Mouse (Mus musculus) midbrain, postnatal 0 days (tissue): ENCODE measurements around the gene Grpel1. TPM values are rescaled to one million over a fixed set of nuclear protein-coding genes. Genes with fewer than 3 reads are reported as not detected.

Experiments used
- ATAC-seq: fragments of 200-750 bp; cut with Nextera tagmentation; 2 replicates; pipeline ENCODE4 v1.8.0; 2017; ENCODE audit warnings: moderate number of reproducible peaks, mild to moderate bottlenecking, moderate TSS enrichment, moderate library complexity; ENCODE audit not compliant: low FRiP score
- DNase-seq: peaks from one replicate; pipeline ENCODE4 v3.0.0-alpha.2; 2015; ENCODE audit warnings: low spot score
- H3K27ac ChIP-seq: fragments of 300-500 bp; sonication (generic); 2 replicates; pipeline ENCODE4 v1.5.1; 2014; ENCODE audit warnings: low read depth, mild to moderate bottlenecking, low read length, mixed read lengths
- H3K27me3 ChIP-seq: fragments of 300-500 bp; sonication (generic); 2 replicates; pipeline ENCODE4 v1.6.1; 2014; ENCODE audit warnings: low read length, control low read depth, mixed read lengths; ENCODE audit not compliant: insufficient read depth
- H3K36me3 ChIP-seq: fragments of 300-500 bp; sonication (generic); 2 replicates; pipeline ENCODE4 v1.6.1; 2014; ENCODE audit warnings: low read length, control low read depth, mixed read lengths; ENCODE audit not compliant: insufficient read depth
- H3K4me1 ChIP-seq: fragments of 300-500 bp; sonication (generic); 2 replicates; pipeline ENCODE4 v1.6.1; 2014; ENCODE audit warnings: mild to moderate bottlenecking, control low read depth, antibody characterized with exemption, low read length, mixed read lengths; ENCODE audit not compliant: insufficient read depth
- H3K4me2 ChIP-seq: fragments of 300-500 bp; sonication (generic); 2 replicates; pipeline ENCODE4 v1.6.1; 2014; ENCODE audit warnings: low read depth, mild to moderate bottlenecking, low read length, mixed read lengths; ENCODE audit not compliant: poor library complexity, severe bottlenecking
- H3K4me3 ChIP-seq: fragments of 300-500 bp; sonication (generic); 2 replicates; pipeline ENCODE4 v1.5.1; 2014; ENCODE audit warnings: low read depth, mild to moderate bottlenecking, low read length, moderate library complexity
- H3K9ac ChIP-seq: fragments of 300-500 bp; sonication (generic); replicated peaks from 2 replicates; pipeline ENCODE4 v1.6.1; 2014; ENCODE audit warnings: mild to moderate bottlenecking, low read length, moderate library complexity, mixed read lengths; ENCODE audit not compliant: poor library complexity, severe bottlenecking
- H3K9me3 ChIP-seq: fragments of 300-500 bp; sonication (generic); 2 replicates; pipeline ENCODE4 v1.6.1; 2016; ENCODE audit warnings: low read length, control low read depth
- CTCF ChIP-seq: IDR thresholded peaks from 2 replicates; pipeline ENCODE4 v1.5.1; 2016; ENCODE audit warnings: antibody characterized with exemption, mild to moderate bottlenecking
- WGBS: fragments of 180-500 bp; shearing (Covaris S2); extraction: QIAGEN DNeasy Blood & Tissue Kit; methylation state at CpG from one replicate; pipeline ENCODE4 v1.1.7; 2014; 5-methylcytosine and 5-hydroxymethylcytosine counted together
- polyA plus RNA-seq: library from polyadenylated mRNA; unstranded; fragments of >200 nt; fragmentation: Nextera tagmentation; extraction: Ambion mirVana; gene quantifications from 2 replicates; pipeline ENCODE4 v1.2.1, GENCODE M21; 2015
- total RNA-seq: library from RNA; depleted of rRNA; stranded (reverse); fragments of >200 nt; gene quantifications from 2 replicates; pipeline ENCODE4 v1.2.3, GENCODE M21; 2014

The Grpel1 gene
- total and polyA plus RNA-seq, 2 experiments from 2014 or later = 16.3 to 38.4 TPM

DNA sequence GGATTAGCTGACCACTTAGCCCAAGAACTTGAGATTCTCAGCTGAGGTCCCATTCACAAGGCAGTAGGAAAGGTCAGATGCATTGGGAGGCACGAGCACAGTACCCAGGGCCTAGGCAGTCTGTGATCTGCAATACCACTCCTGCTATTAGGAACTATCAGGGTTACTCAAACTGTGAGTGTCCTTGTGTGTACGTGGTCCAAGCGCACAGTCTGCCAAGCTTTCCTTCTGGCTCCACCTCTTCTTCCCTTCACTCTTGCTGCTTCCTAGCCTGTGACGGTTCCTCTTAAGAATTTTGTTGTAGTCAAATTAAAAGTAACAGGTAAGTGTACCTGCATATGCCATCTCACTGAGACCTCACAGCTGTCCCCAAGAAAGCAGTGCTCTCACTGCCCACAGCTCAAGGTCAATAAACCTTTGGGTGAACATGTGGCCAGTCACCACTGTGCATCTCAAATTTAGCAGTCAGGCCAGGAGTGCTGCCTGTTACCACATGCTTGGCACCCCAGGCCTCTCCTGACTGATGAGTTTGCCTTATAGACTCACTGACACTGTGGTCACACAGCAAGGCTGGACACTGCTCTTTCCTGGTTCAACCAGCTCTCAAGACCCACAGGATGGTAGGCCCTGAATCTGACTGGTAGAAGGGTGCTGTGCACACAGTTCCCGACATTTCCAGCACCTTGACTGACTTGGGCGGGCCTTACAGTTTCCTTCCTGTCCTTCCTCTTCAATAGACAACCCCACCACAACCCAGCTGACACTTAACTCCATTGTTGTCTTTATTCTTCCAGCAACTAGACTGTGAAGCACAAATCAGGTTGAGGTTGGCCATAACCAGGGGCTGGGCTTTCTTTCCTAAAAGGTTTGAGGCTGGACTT lies 14.0 kb downstream of the Grpel1 start:
- no peak for TF ChIP-seq CTCF
- no peak for ATAC-seq

DNA sequence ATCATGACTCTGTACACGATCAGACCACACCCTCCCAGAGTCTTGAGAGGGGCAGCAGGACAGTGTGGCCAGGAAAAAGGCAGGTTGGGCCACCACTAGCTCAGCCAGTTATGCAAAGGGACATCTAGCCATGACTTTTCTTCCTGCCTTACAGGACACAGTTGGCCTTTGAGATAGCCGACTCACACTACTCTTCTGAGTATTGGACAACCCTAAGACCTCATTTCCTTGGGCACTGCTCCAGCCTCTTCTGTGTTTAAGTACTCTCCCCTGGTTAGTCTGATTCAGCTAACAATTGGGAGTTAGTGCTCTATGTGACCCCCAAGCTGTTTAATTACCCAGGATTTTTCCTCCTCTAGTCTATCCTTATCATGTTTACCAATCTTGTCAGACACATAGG lies 14.9 kb downstream of the Grpel1 start:
- DNase-seq = no peak
- ATAC-seq = no peak
- Histone ChIP-seq H3K9ac (no peak overlapping the region), H3K4me2 (no peak overlapping the region), H3K4me3 (no peak overlapping the region), H3K4me1 (peaks cover 7% of the 10 kb centered on the region; the same call in 1 of the 2 replicates), H3K9me3 (no peaks in the 10 kb centered on the region), H3K27me3 (no peaks in the 10 kb centered on the region), H3K36me3 (peaks cover 11% of the 10 kb centered on the region), H3K27ac (no peak overlapping the region)
- no peak for TF ChIP-seq CTCF
- WGBS = 70% methylated on average over 2 of the region's 2 CpGs

More for the DNA sequence above, 14.0 kb downstream of the Grpel1 start:
- Histone ChIP-seq H3K9me3 (no peaks in the 10 kb centered on the region), H3K4me1 (peaks cover 7% of the 10 kb centered on the region; the same call in 1 of the 2 replicates), H3K9ac (no peak overlapping the region), H3K4me2 (no peak overlapping the region), H3K27me3 (no peaks in the 10 kb centered on the region), H3K4me3 (no peak overlapping the region), H3K36me3 (peaks cover 11% of the 10 kb centered on the region), H3K27ac (no peak overlapping the region)
- no peak for DNase-seq
- 91% methylated on average over 6 of the region's 6 CpGs for WGBS

DNA sequence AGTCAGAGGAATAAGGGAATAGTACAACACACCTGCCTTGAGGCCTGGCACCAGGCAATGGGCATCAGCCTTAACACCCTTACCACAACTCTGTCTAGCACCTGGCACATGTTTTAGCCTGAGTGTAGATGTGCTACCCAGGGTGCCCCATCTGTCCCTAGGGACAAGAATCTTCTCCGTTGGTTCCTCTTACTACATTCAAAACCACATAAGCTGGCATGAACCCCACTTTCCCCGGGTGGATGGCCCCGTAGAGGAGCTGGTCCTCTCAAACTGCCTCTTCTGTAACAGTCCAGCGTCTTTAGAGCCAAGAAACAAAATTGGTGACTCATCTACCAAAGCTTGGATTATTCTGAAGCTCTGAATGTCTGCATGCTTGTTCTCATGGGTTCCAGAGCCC lies 15.6 kb downstream of the Grpel1 start:
- Histone ChIP-seq H3K4me1 (peaks cover 11% of the 10 kb centered on the region; the same call in 1 of the 2 replicates), H3K9me3 (no peaks in the 10 kb centered on the region), H3K4me2 (no peak overlapping the region), H3K27me3 (no peaks in the 10 kb centered on the region), H3K9ac (no peak overlapping the region), H3K27ac (no peak overlapping the region), H3K4me3 (no peak overlapping the region), H3K36me3 (peaks cover 11% of the 10 kb centered on the region)
- 92% methylated on average over 4 of the region's 4 CpGs for WGBS
- TF ChIP-seq CTCF = no peak
- DNase-seq (no peak), ATAC-seq (no peak)

DNA sequence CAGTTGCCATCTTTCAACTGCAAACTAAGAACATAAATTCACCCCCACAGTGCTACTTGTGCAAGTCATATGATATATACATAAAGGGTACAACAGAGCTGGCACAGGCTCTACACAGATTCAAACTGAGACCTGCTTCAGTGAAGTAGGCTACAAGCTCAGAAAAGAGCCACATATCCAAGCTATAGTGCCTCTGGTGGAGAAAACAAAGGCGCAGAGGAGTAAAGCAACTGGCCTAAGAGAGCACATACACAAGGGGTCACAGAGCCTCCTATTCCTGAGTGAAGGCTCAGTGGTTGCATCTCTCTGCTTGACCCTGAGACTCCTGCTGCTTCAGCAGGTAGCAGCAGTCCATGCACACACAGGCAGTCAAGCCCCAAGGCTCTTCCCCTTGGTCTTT lies 16.3 kb downstream of the Grpel1 start:
- ATAC-seq (no peak), DNase-seq (no peak)
- H3K9me3 ChIP-seq = no peaks in the 10 kb centered on the region
- peaks cover 11% of the 10 kb centered on the region; the same call in 1 of the 2 replicates for H3K4me1 ChIP-seq
- no peak overlapping the region for H3K27ac ChIP-seq
- H3K4me3 ChIP-seq = no peak overlapping the region
- H3K36me3 ChIP-seq = peaks cover 10% of the 10 kb centered on the region
- no peak overlapping the region for H3K9ac ChIP-seq
- H3K27me3 ChIP-seq = no peaks in the 10 kb centered on the region
- TF ChIP-seq CTCF = peak; percentile 61
- 78% methylated on average over 1 of the region's 1 CpGs for WGBS
- H3K4me2 ChIP-seq = no peak overlapping the region

DNA sequence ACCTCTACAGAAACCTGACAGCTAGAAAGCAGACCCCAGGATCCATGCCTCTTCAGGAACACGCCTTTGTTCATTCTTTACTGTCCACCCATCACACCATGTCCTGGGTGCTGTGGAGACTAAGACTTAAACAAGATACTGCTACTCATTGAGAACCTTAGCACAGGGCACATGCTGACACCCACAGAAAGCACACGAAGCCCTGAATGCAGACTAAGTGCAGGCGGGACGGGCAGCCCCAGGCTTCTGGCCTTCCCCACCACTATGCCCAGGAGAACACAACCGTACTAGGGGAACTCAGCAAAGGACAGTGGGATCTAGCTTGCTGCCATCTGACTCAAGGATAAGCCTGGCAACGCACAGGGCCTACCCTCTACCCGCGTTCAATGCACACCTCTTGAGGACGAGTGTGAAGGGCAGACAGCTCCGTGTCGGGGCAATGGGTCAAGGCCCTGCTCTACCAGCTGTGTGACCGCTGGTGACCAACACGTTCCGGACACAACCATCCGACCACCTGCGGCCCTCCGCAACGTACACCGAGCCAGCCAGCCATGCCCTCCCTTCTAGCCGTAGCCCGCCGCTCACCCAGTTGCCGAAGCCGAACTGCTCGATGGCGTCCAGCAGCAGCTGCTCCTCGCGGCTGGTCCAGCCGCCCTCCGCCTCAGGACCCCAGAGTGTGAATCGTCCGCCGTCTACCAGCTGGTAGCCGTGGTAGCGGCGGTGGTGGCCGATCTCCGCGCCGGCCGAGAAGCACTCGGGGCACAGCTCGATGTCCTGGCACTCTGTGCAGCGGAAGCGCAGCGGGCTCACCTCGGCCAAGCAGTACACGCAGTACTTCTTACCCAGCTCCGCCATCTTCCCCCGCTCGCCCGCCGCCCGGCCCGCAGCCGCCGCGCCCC lies 18.7 kb downstream of the Grpel1 start:
- peaks cover 11% of the 10 kb centered on the region; the same call in 1 of the 2 replicates for H3K4me1 ChIP-seq
- 0 out of 2 replicates have a peak, but pooled peaks cover 4% of the 10 kb centered on the region for H3K36me3 ChIP-seq
- H3K4me3 ChIP-seq = peak overlapping the region; percentile 50
- peak; percentile 40 for DNase-seq
- no peaks in the 10 kb centered on the region for H3K9me3 ChIP-seq
- H3K27ac ChIP-seq = peak overlapping the region; percentile 91
- no peaks in the 10 kb centered on the region for H3K27me3 ChIP-seq
- H3K9ac ChIP-seq = peak overlapping the region; percentile 61
- peak; percentile 65 for ATAC-seq
- WGBS = 1% methylated on average over 48 of the region's 58 CpGs
- H3K4me2 ChIP-seq = peak overlapping the region; percentile 82
- TF ChIP-seq CTCF = no peak
